Mouse (Mus musculus) intestine, embryonic 15.5 days (tissue): ENCODE measurements around the gene Prune2. TPM values are rescaled to one million over a fixed set of nuclear protein-coding genes. Genes with fewer than 3 reads are reported as not detected.

Experiments used
- ATAC-seq: fragments of 200-750 bp; cut with Nextera tagmentation; 2 replicates; pipeline ENCODE4 v1.8.0; 2017; ENCODE audit warnings: moderate TSS enrichment, moderate library complexity
- H3K27ac ChIP-seq: fragments of 300-500 bp; sonication (generic); 2 replicates; pipeline ENCODE4 v1.5.1; 2015; ENCODE audit warnings: mild to moderate bottlenecking, inconsistent platforms
- H3K27me3 ChIP-seq: fragments of 300-500 bp; sonication (generic); replicated peaks from 2 replicates; pipeline ENCODE4 v1.6.1; 2015; ENCODE audit warnings: inconsistent platforms
- H3K36me3 ChIP-seq: fragments of 300-500 bp; sonication (generic); 2 replicates; pipeline ENCODE4 v1.6.1; 2015; ENCODE audit warnings: inconsistent platforms
- H3K4me1 ChIP-seq: fragments of 300-500 bp; sonication (generic); replicated peaks from 2 replicates; pipeline ENCODE4 v1.6.1; 2015; ENCODE audit warnings: inconsistent platforms
- H3K4me2 ChIP-seq: fragments of 300-500 bp; sonication (generic); replicated peaks from 2 replicates; pipeline ENCODE4 v1.6.1; 2015; ENCODE audit warnings: mild to moderate bottlenecking, inconsistent platforms
- H3K4me3 ChIP-seq: fragments of 300-500 bp; sonication (generic); replicated peaks from 2 replicates; pipeline ENCODE4 v1.5.1; 2015; ENCODE audit warnings: inconsistent platforms
- H3K9ac ChIP-seq: fragments of 300-500 bp; sonication (generic); 2 replicates; pipeline ENCODE4 v1.6.1; 2015; ENCODE audit warnings: inconsistent platforms
- H3K9me3 ChIP-seq: fragments of 300-500 bp; sonication (generic); 2 replicates; pipeline ENCODE4 v1.6.1; 2016; ENCODE audit warnings: inconsistent platforms
- WGBS: fragments of 180-500 bp; shearing (Covaris S2); methylation state at CpG from one replicate; pipeline ENCODE4 v1.1.7; 2015; 5-methylcytosine and 5-hydroxymethylcytosine counted together
- polyA plus RNA-seq: library from polyadenylated mRNA; unstranded; fragments of >200 nt; fragmentation: Nextera tagmentation; extraction: Ambion mirVana; gene quantifications from 2 replicates; pipeline ENCODE4 v1.2.1, GENCODE M21; 2015

The Prune2 gene
- polyA plus RNA-seq, 1 experiment from 2014 or later: 2.3 TPM

GRCm38 (mm10) chr19:17256388-17256787 is 300.5 kb downstream of the Prune2 start:
- Histone ChIP-seq H3K36me3 (no peaks in the 10 kb centered on the region), H3K27ac (no peak overlapping the region), H3K4me2 (no peak overlapping the region), H3K4me1 (0 out of 2 replicates have a peak, but pooled peaks cover 2% of the 10 kb centered on the region), H3K9ac (no peak overlapping the region), H3K9me3 (no peaks in the 10 kb centered on the region), H3K27me3 (no peaks in the 10 kb centered on the region), H3K4me3 (no peak overlapping the region)
- ATAC-seq: peak; percentile 83
- 61% methylated on average over 8 of the region's 8 CpGs for WGBS

- ATAC-seq: peak; percentile 51; the same call in 1 of the 2 replicates
- Histone ChIP-seq H3K36me3 (no peaks in the 10 kb centered on the region), H3K4me3 (no peak overlapping the region), H3K4me1 (0 out of 2 replicates have a peak, but pooled peaks cover 2% of the 10 kb centered on the region), H3K4me2 (no peak overlapping the region), H3K27me3 (no peaks in the 10 kb centered on the region), H3K9ac (no peak overlapping the region), H3K27ac (no peak overlapping the region), H3K9me3 (no peaks in the 10 kb centered on the region)
- WGBS: 78% methylated on average over 10 of the region's 10 CpGs
Measured at GRCm38 (mm10) chr19:17256867-17257266, 300.9 kb downstream of the Prune2 start.

GRCm38 (mm10) chr19:17263181-17263580 is 307.3 kb downstream of the Prune2 start:
- H3K9ac ChIP-seq: no peak overlapping the region
- no peak overlapping the region for H3K27ac ChIP-seq
- ATAC-seq: no peak
- no peaks in the 10 kb centered on the region for H3K4me1 ChIP-seq
- 75% methylated on average over 2 of the region's 2 CpGs for WGBS
- H3K4me2 ChIP-seq: no peak overlapping the region
- H3K4me3 ChIP-seq: no peak overlapping the region
- no peaks in the 10 kb centered on the region for H3K27me3 ChIP-seq
- H3K36me3 ChIP-seq: no peaks in the 10 kb centered on the region
- no peaks in the 10 kb centered on the region for H3K9me3 ChIP-seq

- no peak overlapping the region for H3K4me2 ChIP-seq
- H3K9ac ChIP-seq: no peak overlapping the region
- ATAC-seq: no peak
- H3K4me1 ChIP-seq: no peaks in the 10 kb centered on the region
- no peaks in the 10 kb centered on the region for H3K36me3 ChIP-seq
- no peaks in the 10 kb centered on the region for H3K27me3 ChIP-seq
- 84% methylated on average over 13 of the region's 13 CpGs for WGBS
- H3K27ac ChIP-seq: no peak overlapping the region
- no peaks in the 10 kb centered on the region for H3K9me3 ChIP-seq
- H3K4me3 ChIP-seq: no peak overlapping the region
Measured at GRCm38 (mm10) chr19:17263679-17264370, 307.9 kb downstream of the Prune2 start.

GRCm38 (mm10) chr19:17264481-17265196 is 308.7 kb downstream of the Prune2 start:
- Histone ChIP-seq H3K4me3 (no peak overlapping the region), H3K4me2 (no peak overlapping the region), H3K9ac (no peak overlapping the region), H3K9me3 (no peaks in the 10 kb centered on the region), H3K36me3 (no peaks in the 10 kb centered on the region), H3K27me3 (no peaks in the 10 kb centered on the region), H3K4me1 (no peaks in the 10 kb centered on the region), H3K27ac (no peak overlapping the region)
- no peak for ATAC-seq
- WGBS: 86% methylated on average over 9 of the region's 9 CpGs

- no peak overlapping the region for H3K4me3 ChIP-seq
- no peak for ATAC-seq
- H3K4me1 ChIP-seq: peaks cover 5% of the 10 kb centered on the region; the same call in 1 of the 2 replicates
- no peak overlapping the region for H3K27ac ChIP-seq
- 80% methylated on average over 4 of the region's 4 CpGs for WGBS
- no peak overlapping the region for H3K4me2 ChIP-seq
- H3K9me3 ChIP-seq: no peaks in the 10 kb centered on the region
- H3K27me3 ChIP-seq: no peaks in the 10 kb centered on the region
- no peaks in the 10 kb centered on the region for H3K36me3 ChIP-seq
- H3K9ac ChIP-seq: no peak overlapping the region
Measured at GRCm38 (mm10) chr19:17268669-17269068, 312.8 kb downstream of the Prune2 start.

GRCm38 (mm10) chr19:17271179-17271622 is 315.3 kb downstream of the Prune2 start:
- WGBS: 30% methylated on average over 3 of the region's 3 CpGs
- Histone ChIP-seq H3K36me3 (no peaks in the 10 kb centered on the region), H3K9me3 (no peaks in the 10 kb centered on the region), H3K27ac (no peak overlapping the region), H3K4me3 (no peak overlapping the region), H3K27me3 (no peaks in the 10 kb centered on the region), H3K4me1 (peaks cover 5% of the 10 kb centered on the region; the same call in 1 of the 2 replicates), H3K4me2 (no peak overlapping the region), H3K9ac (no peak overlapping the region)
- ATAC-seq: peak; percentile 45; the same call in 1 of the 2 replicates

- Histone ChIP-seq H3K36me3 (no peaks in the 10 kb centered on the region), H3K27me3 (no peaks in the 10 kb centered on the region), H3K4me3 (no peak overlapping the region), H3K4me1 (peaks cover 5% of the 10 kb centered on the region; the same call in 1 of the 2 replicates), H3K4me2 (no peak overlapping the region), H3K27ac (no peak overlapping the region), H3K9ac (no peak overlapping the region), H3K9me3 (no peaks in the 10 kb centered on the region)
- ATAC-seq: no peak
- WGBS: 78% methylated on average over 2 of the region's 2 CpGs
Measured at GRCm38 (mm10) chr19:17272988-17273387, 317.1 kb downstream of the Prune2 start.

Other genes starting within 250 kb of the Prune2 start
- gene Vps13a, start 175.2 kb upstream of the Prune2 start, polyA plus RNA-seq: 11.2 and 11.5 TPM in 2 replicates
- gene Foxb2, start 82.3 kb upstream of the Prune2 start, polyA plus RNA-seq: not detected in 2 replicates